Mouse (Mus musculus): ENCODE data around the gene Marco. TPM values are rescaled to one million over a fixed set of nuclear protein-coding genes. Genes with fewer than 3 reads are reported as not detected.

Marco gene
- polyA plus RNA-seq (2014; fragmentation: Nextera tagmentation; extraction: Ambion mirVana), result 0.16 TPM in 1 of 2 replicates, not detected in the other

- WGBS, result 84% methylated on average over 1 of the region's 1 CpGs
Measured at GRCm38 (mm10) chr1:120504924-120505323, at the start of gene Marco. Gene Marco (minus strand): TSS chr1:120505024.

GRCm38 (mm10) chr1:120539506-120540029 is 34.7 kb upstream of the Marco start:
- 82% methylated on average over 7 of the region's 7 CpGs for WGBS
- H3K27me3 ChIP-seq (ENCODE audit: control insufficient read depth, insufficient read depth, low read length), result no peaks in the 10 kb centered on the region
- no peak overlapping the region for H3K4me2 ChIP-seq (ENCODE audit: low read depth, low read length, severe bottlenecking)
- no peaks in the 10 kb centered on the region for H3K36me3 ChIP-seq (ENCODE audit: control insufficient read depth, insufficient read depth, low read length)
- H3K27ac ChIP-seq (ENCODE audit: low read depth, low read length), result no peak overlapping the region
- no peak for ATAC-seq (replicated peaks; ENCODE audit: low FRiP score)
- no peak overlapping the region for H3K9ac ChIP-seq (ENCODE audit: low read length)
- DNase-seq (ENCODE audit: low spot score), result no peak
- H3K4me3 ChIP-seq (ENCODE audit: low read depth, low read length), result no peak overlapping the region
- no peaks in the 10 kb centered on the region for H3K4me1 ChIP-seq (replicated peaks; ENCODE audit: control insufficient read depth, insufficient read depth, low read length)
- H3K9me3 ChIP-seq (ENCODE audit: control insufficient read depth, low read length), result no peaks in the 10 kb centered on the region

More at GRCm38 (mm10) chr1:120504924-120505323, at the start of gene Marco:
- Histone ChIP-seq H3K4me2 (ENCODE audit: low read depth, low read length, severe bottlenecking) (no peak within 1 kb of the TSS), H3K4me3 (ENCODE audit: low read depth, low read length) (no peak within 1 kb of the TSS), H3K9ac (ENCODE audit: low read length) (no peak within 1 kb of the TSS), H3K36me3 (ENCODE audit: control insufficient read depth, insufficient read depth, low read length) (no peaks in the 10 kb centered on the region), H3K27me3 (ENCODE audit: control insufficient read depth, insufficient read depth, low read length) (no peaks in the 10 kb centered on the region), H3K4me1 (replicated peaks; ENCODE audit: control insufficient read depth, insufficient read depth, low read length) (no peaks in the 10 kb centered on the region), H3K27ac (ENCODE audit: low read depth, low read length) (no peak within 1 kb of the TSS), H3K9me3 (ENCODE audit: control insufficient read depth, low read length) (no peaks in the 10 kb centered on the region)
- ATAC-seq (replicated peaks; ENCODE audit: low FRiP score) (no peak), DNase-seq (ENCODE audit: low spot score) (no peak)

DNA sequence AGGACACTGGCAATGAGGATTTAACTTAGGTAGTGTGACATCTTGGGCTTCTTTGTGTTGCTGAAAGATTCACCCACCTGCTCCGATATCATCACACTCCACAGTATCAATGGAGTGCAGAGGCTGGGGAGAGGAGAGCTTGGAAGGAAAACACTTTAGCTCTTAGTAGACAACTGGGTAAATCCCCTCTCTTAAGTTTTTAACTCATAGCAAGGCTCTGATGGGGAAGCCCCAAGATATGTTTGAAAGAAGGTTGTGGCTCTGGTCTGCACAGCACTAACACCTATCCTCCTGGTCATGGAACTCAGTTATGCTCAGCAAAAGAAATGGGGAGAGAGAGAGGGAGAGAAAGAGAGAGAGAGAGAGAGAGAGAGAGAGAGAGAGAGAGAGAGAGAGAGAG is 32.2 kb upstream of the Marco start:
- no peaks in the 10 kb centered on the region for H3K27me3 ChIP-seq (ENCODE audit: control insufficient read depth, insufficient read depth, low read length)
- WGBS, result 100% methylated on average over 1 of the region's 1 CpGs
- ATAC-seq (replicated peaks; ENCODE audit: low FRiP score), result no peak
- H3K27ac ChIP-seq (ENCODE audit: low read depth, low read length), result no peak overlapping the region
- no peaks in the 10 kb centered on the region for H3K9me3 ChIP-seq (ENCODE audit: control insufficient read depth, low read length)
- no peaks in the 10 kb centered on the region for H3K36me3 ChIP-seq (ENCODE audit: control insufficient read depth, insufficient read depth, low read length)
- H3K4me1 ChIP-seq (replicated peaks; ENCODE audit: control insufficient read depth, insufficient read depth, low read length), result no peaks in the 10 kb centered on the region
- H3K4me2 ChIP-seq (ENCODE audit: low read depth, low read length, severe bottlenecking), result no peak overlapping the region
- no peak overlapping the region for H3K4me3 ChIP-seq (ENCODE audit: low read depth, low read length)
- DNase-seq (ENCODE audit: low spot score), result no peak
- no peak overlapping the region for H3K9ac ChIP-seq (ENCODE audit: low read length)

- no peak for DNase-seq (ENCODE audit: low spot score)
- Histone ChIP-seq H3K9me3 (ENCODE audit: control insufficient read depth, low read length) (no peaks in the 10 kb centered on the region), H3K9ac (ENCODE audit: low read length) (no peak overlapping the region), H3K4me3 (ENCODE audit: low read depth, low read length) (no peak overlapping the region), H3K36me3 (ENCODE audit: control insufficient read depth, insufficient read depth, low read length) (no peaks in the 10 kb centered on the region), H3K27ac (ENCODE audit: low read depth, low read length) (no peak overlapping the region), H3K27me3 (ENCODE audit: control insufficient read depth, insufficient read depth, low read length) (no peaks in the 10 kb centered on the region), H3K4me2 (ENCODE audit: low read depth, low read length, severe bottlenecking) (no peak overlapping the region), H3K4me1 (replicated peaks; ENCODE audit: control insufficient read depth, insufficient read depth, low read length) (no peaks in the 10 kb centered on the region)
- WGBS, result 88% methylated on average over 1 of the region's 1 CpGs
- ATAC-seq (replicated peaks; ENCODE audit: low FRiP score), result no peak
Measured at GRCm38 (mm10) chr1:120535919-120536318, 31.1 kb upstream of the Marco start.

DNA sequence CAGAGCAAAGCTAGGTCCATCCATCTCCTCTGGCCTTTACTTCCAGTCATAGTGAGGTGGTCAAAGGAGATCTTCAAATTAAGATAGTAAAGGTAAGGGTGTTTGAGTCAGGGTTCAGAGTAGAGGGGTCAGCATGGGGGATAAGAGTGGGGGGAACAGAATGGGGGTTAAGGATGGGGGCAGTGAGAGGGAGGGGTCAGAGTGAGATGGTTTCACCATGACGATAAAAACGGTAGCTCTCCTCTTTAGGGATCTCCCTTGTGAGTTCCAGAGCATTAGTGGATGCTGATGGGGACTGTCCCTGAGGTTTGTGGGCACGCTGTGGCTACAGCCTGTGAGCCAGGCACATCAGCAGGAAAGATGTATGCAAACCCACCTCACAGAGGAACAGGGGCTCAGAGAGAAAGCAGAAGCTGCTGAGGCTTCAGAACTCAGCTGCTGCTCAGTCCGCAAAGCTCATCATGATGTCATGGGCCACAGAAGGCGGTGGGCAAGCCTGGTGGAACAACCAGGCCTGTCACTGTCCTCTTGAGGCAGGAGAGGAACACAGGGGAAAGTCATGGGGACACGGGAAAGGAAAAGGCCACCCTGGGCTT is 27.6 kb upstream of the Marco start:
- H3K27me3 ChIP-seq (ENCODE audit: control insufficient read depth, insufficient read depth, low read length), result no peaks in the 10 kb centered on the region
- ATAC-seq (replicated peaks; ENCODE audit: low FRiP score), result no peak
- no peak overlapping the region for H3K4me2 ChIP-seq (ENCODE audit: low read depth, low read length, severe bottlenecking)
- 83% methylated on average over 6 of the region's 6 CpGs for WGBS
- DNase-seq (ENCODE audit: low spot score), result no peak
- no peaks in the 10 kb centered on the region for H3K36me3 ChIP-seq (ENCODE audit: control insufficient read depth, insufficient read depth, low read length)
- no peaks in the 10 kb centered on the region for H3K9me3 ChIP-seq (ENCODE audit: control insufficient read depth, low read length)
- H3K27ac ChIP-seq (ENCODE audit: low read depth, low read length), result no peak overlapping the region
- H3K9ac ChIP-seq (ENCODE audit: low read length), result no peak overlapping the region
- no peak overlapping the region for H3K4me3 ChIP-seq (ENCODE audit: low read depth, low read length)
- no peaks in the 10 kb centered on the region for H3K4me1 ChIP-seq (replicated peaks; ENCODE audit: control insufficient read depth, insufficient read depth, low read length)

DNA sequence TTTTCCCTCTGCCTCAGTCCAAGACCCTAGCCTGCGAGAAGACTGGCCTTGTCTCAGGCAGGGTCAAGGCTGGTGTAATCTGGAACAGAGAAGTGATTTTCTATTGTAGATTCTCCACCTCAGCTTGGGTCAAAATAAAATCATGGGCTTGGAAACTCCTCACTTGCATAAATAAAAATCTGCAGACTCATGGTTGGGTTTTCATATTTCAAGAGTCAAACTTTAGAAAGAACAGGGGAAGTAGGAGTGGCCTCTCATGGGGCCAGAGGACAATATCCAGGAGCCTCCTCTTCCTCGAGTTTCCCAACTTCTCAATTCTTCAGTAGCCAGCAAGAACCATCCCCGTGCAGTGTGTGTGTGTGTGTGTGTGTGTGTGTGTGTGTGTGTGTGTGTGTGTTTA is 26.9 kb upstream of the Marco start:
- Histone ChIP-seq H3K9me3 (ENCODE audit: control insufficient read depth, low read length) (no peaks in the 10 kb centered on the region), H3K4me2 (ENCODE audit: low read depth, low read length, severe bottlenecking) (no peak overlapping the region), H3K4me3 (ENCODE audit: low read depth, low read length) (no peak overlapping the region), H3K27ac (ENCODE audit: low read depth, low read length) (no peak overlapping the region), H3K4me1 (replicated peaks; ENCODE audit: control insufficient read depth, insufficient read depth, low read length) (no peaks in the 10 kb centered on the region), H3K27me3 (ENCODE audit: control insufficient read depth, insufficient read depth, low read length) (no peaks in the 10 kb centered on the region), H3K36me3 (ENCODE audit: control insufficient read depth, insufficient read depth, low read length) (no peaks in the 10 kb centered on the region), H3K9ac (ENCODE audit: low read length) (no peak overlapping the region)
- no peak for DNase-seq (ENCODE audit: low spot score)
- 84% methylated on average over 3 of the region's 3 CpGs for WGBS
- no peak for ATAC-seq (replicated peaks; ENCODE audit: low FRiP score)

DNA sequence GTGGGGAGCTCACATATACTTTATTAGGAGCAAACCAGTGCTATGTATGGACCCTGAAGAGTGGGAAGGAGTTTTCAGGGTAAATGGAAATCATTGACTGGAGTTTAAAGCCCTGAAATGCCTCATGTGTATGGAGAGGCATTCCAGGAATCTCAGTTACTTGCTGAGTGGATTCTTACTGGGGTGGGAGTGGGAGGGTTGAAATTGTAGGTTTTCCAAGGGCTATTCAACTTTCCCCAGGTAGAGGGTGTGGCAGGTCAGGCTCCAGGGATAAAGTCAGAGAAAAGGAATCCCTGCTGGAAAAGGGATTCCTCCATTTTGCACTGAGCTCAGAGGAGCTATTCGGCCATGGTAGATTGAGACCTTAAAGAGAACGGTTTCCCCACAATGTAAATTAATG is 25.1 kb upstream of the Marco start:
- Histone ChIP-seq H3K36me3 (ENCODE audit: control insufficient read depth, insufficient read depth, low read length) (no peaks in the 10 kb centered on the region), H3K9ac (ENCODE audit: low read length) (no peak overlapping the region), H3K4me1 (replicated peaks; ENCODE audit: control insufficient read depth, insufficient read depth, low read length) (no peaks in the 10 kb centered on the region), H3K9me3 (ENCODE audit: control insufficient read depth, low read length) (no peaks in the 10 kb centered on the region), H3K27ac (ENCODE audit: low read depth, low read length) (no peak overlapping the region), H3K4me3 (ENCODE audit: low read depth, low read length) (no peak overlapping the region), H3K4me2 (ENCODE audit: low read depth, low read length, severe bottlenecking) (no peak overlapping the region), H3K27me3 (ENCODE audit: control insufficient read depth, insufficient read depth, low read length) (no peaks in the 10 kb centered on the region)
- WGBS, result 77% methylated on average over 2 of the region's 2 CpGs
- DNase-seq (ENCODE audit: low spot score), result no peak
- no peak for ATAC-seq (replicated peaks; ENCODE audit: low FRiP score)

- H3K27me3 ChIP-seq (ENCODE audit: control insufficient read depth, insufficient read depth, low read length), result no peaks in the 10 kb centered on the region
- no peaks in the 10 kb centered on the region for H3K4me1 ChIP-seq (replicated peaks; ENCODE audit: control insufficient read depth, insufficient read depth, low read length)
- ATAC-seq (replicated peaks; ENCODE audit: low FRiP score), result no peak
- H3K36me3 ChIP-seq (ENCODE audit: control insufficient read depth, insufficient read depth, low read length), result no peaks in the 10 kb centered on the region
- no peak overlapping the region for H3K27ac ChIP-seq (ENCODE audit: low read depth, low read length)
- no peak overlapping the region for H3K4me3 ChIP-seq (ENCODE audit: low read depth, low read length)
- no peak overlapping the region for H3K4me2 ChIP-seq (ENCODE audit: low read depth, low read length, severe bottlenecking)
- no peak for DNase-seq (ENCODE audit: low spot score)
- no peak overlapping the region for H3K9ac ChIP-seq (ENCODE audit: low read length)
- H3K9me3 ChIP-seq (ENCODE audit: control insufficient read depth, low read length), result no peaks in the 10 kb centered on the region
- WGBS, result 70% methylated on average over 7 of the region's 7 CpGs
Measured at GRCm38 (mm10) chr1:120517618-120518017, 12.8 kb upstream of the Marco start.

- DNase-seq (ENCODE audit: low spot score) (no peak), ATAC-seq (replicated peaks; ENCODE audit: low FRiP score) (no peak)
- Histone ChIP-seq H3K27ac (ENCODE audit: low read depth, low read length) (no peak overlapping the region), H3K4me1 (replicated peaks; ENCODE audit: control insufficient read depth, insufficient read depth, low read length) (no peaks in the 10 kb centered on the region), H3K27me3 (ENCODE audit: control insufficient read depth, insufficient read depth, low read length) (no peaks in the 10 kb centered on the region), H3K36me3 (ENCODE audit: control insufficient read depth, insufficient read depth, low read length) (no peaks in the 10 kb centered on the region), H3K4me2 (ENCODE audit: low read depth, low read length, severe bottlenecking) (no peak overlapping the region), H3K9ac (ENCODE audit: low read length) (no peak overlapping the region), H3K4me3 (ENCODE audit: low read depth, low read length) (no peak overlapping the region), H3K9me3 (ENCODE audit: control insufficient read depth, low read length) (no peaks in the 10 kb centered on the region)
- 88% methylated on average over 3 of the region's 3 CpGs for WGBS
Measured at GRCm38 (mm10) chr1:120510311-120510710, 5.5 kb upstream of the Marco start.

Measured in forebrain, embryonic 11.5 days (tissue).